Mouse (Mus musculus) c-Kit-negative CD71-positive TER-119-positive erythroid progenitor cells, embryonic 14.5 days (primary cell): ENCODE data around the gene Abcd2.

Experiments
- DNase-seq: peaks from one replicate; pipeline ENCODE4 v3.0.0-alpha.2; 2013; ENCODE audit warnings: low read depth, low spot score

Abcd2 gene

DNA sequence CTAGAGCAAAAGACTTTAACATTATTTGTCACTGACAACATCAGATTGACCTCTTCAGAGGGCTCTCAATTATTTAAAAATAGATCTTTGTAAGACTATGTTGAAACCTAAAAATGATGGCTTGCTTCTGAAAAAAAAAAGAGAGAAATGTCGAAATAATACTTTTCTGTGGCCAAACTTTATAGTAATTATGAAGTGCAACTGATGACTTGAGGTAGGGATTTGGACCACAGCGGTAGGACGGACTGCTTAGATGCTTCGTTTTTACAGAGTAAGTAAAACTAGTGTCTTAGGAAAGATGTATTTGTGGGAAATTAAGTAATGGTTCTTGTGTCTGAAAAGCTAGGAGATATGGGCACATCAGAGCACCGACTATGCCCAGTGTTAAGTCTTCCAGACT is 30.4 kb downstream of the Abcd2 start:
- DNase-seq = no peak

- no peak for DNase-seq
Measured at GRCm38 (mm10) chr15:91153311-91153710, 38.3 kb downstream of the Abcd2 start.

- no peak for DNase-seq
Measured at GRCm38 (mm10) chr15:91152592-91152991, 39.0 kb downstream of the Abcd2 start.

DNA sequence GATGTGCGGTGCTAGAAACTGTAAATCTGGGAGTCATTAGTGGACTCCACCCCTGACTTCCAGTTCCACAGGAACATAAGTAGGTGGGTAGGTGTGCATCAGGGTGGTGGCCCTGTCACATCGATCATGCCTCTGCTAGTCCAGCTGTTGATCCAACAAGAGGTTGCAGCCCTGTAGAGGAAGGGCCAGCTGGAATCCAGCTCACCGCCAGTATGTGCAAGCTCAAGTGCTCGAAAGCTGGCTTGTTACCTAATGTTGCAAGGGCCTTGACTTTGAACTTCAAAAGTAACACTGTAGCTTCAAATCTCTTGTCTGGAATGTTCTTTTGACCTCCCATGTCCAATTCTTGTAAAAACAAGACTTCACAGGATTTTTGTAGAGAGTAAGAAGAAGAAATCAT is 67.0 kb downstream of the Abcd2 start:
- DNase-seq = no peak

- no peak for DNase-seq
Measured at GRCm38 (mm10) chr15:91112555-91113209, 78.9 kb downstream of the Abcd2 start.

GRCm38 (mm10) chr15:91108102-91108659 is 83.4 kb downstream of the Abcd2 start:
- no peak for DNase-seq

DNA sequence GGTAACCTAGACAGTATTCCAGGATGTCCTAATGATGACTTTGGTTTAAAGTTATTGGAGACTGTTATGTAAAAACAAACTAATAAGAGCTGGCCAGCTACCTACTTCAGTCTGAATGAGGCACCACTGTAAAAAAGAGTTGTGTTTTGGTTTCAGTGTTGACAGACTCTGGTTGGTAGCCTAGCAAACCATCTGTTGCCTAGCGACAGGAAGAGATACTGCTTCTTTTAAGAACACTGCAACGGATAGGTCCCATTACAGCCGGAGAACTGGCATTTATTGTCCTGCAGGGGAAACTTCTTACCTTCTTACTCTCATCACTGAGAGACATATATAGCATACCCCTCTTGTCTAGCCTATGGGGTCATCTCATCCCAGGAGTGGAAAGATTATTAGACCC is 86.7 kb downstream of the Abcd2 start:
- DNase-seq = no peak

GRCm38 (mm10) chr15:91104276-91104675 is 87.3 kb downstream of the Abcd2 start:
- no peak for DNase-seq

- no peak for DNase-seq
Measured at GRCm38 (mm10) chr15:91103814-91104213, 87.8 kb downstream of the Abcd2 start.

DNA sequence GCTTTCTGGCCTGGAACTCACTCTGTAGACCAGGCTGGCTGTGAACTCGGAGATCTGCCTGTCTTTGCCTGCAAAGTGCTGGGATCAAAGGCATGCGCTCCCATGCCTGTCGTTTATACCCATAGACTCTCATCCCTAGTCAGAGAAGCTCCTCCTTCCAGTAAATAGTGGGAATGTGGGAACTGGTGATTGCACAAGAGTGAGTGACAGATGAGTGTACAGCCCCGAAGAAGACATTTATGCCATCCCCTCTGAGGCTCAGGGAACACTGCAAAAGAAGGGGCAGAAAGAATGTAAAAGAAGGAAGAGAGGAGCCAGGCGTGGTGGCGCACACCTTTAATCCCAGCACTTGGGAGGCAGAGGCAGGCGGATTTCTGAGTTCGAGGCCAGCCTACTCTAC is 88.3 kb downstream of the Abcd2 start:
- no peak for DNase-seq

DNA sequence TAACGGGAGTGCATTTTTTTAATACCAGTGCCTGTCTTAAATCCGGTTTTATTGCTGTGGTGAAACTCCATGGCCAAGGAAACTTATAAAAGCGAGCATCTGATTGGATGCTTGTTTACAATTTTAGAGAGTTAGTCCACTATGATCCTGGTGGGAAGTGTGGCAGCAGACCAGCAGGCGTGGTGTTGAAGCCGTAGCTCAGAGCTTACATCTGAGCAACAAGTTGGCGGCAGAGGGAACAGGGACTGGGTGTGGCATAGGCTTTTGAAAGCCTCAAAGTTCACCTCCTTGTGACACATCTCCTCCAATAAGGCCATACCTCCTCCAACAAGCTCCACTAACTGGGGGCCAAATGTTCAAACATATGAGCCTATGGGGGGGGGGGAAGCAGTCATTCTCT is 95.0 kb downstream of the Abcd2 start:
- DNase-seq = no peak
